Mouse (Mus musculus) neural tube, embryonic 11.5 days (tissue): ENCODE measurements around the gene Zfp583. TPM values are rescaled to one million over a fixed set of nuclear protein-coding genes. Genes with fewer than 3 reads are reported as not detected.

ENCODE experiments used
- ATAC-seq: fragments of 200-750 bp; cut with Nextera tagmentation; 2 replicates; pipeline ENCODE4 v1.8.0; 2017; ENCODE audit warnings: moderate number of reproducible peaks, mild to moderate bottlenecking, moderate TSS enrichment, moderate library complexity; ENCODE audit not compliant: insufficient read depth, low FRiP score, low TSS enrichment
- DNase-seq: peaks from one replicate; pipeline ENCODE4 v3.0.0-alpha.2; 2015; ENCODE audit warnings: low spot score
- H3K27ac ChIP-seq: fragments of 300-500 bp; sonication (generic); 2 replicates; pipeline ENCODE4 v1.5.1; 2014; ENCODE audit warnings: low read depth, mild to moderate bottlenecking, low read length
- H3K27me3 ChIP-seq: fragments of 300-500 bp; sonication (generic); 2 replicates; pipeline ENCODE4 v1.6.1; 2014; ENCODE audit warnings: mild to moderate bottlenecking, low read length, mixed read lengths; ENCODE audit not compliant: control insufficient read depth, insufficient read depth
- H3K36me3 ChIP-seq: fragments of 300-500 bp; sonication (generic); 2 replicates; pipeline ENCODE4 v1.6.1; 2014; ENCODE audit warnings: mild to moderate bottlenecking, low read length, moderate library complexity, mixed read lengths; ENCODE audit not compliant: control insufficient read depth, insufficient read depth
- H3K4me1 ChIP-seq: fragments of 300-500 bp; sonication (generic); 2 replicates; pipeline ENCODE4 v1.6.1; 2014; ENCODE audit warnings: low read length, mixed read lengths; ENCODE audit not compliant: control insufficient read depth, insufficient read depth
- H3K4me2 ChIP-seq: fragments of 300-500 bp; sonication (generic); 2 replicates; pipeline ENCODE4 v1.6.1; 2014; ENCODE audit warnings: low read depth, mild to moderate bottlenecking, moderate library complexity
- H3K4me3 ChIP-seq: fragments of 300-500 bp; sonication (generic); 2 replicates; pipeline ENCODE4 v1.5.1; 2014; ENCODE audit warnings: low read depth, low read length
- H3K9ac ChIP-seq: fragments of 300-500 bp; sonication (generic); 2 replicates; pipeline ENCODE4 v1.6.1; 2014; ENCODE audit warnings: mild to moderate bottlenecking, low read length
- H3K9me3 ChIP-seq: fragments of 300-500 bp; sonication (generic); 2 replicates; pipeline ENCODE4 v1.6.1; 2016; ENCODE audit warnings: low read length; ENCODE audit not compliant: control insufficient read depth
- WGBS: fragments of 180-500 bp; shearing (Covaris S2); extraction: QIAGEN DNeasy Blood & Tissue Kit; methylation state at CpG from one replicate; pipeline ENCODE4 v1.1.7; 2014; 5-methylcytosine and 5-hydroxymethylcytosine counted together
- polyA plus RNA-seq: library from polyadenylated mRNA; unstranded; fragments of >200 nt; fragmentation: Nextera tagmentation; extraction: Ambion mirVana; gene quantifications from 2 replicates; pipeline ENCODE4 v1.2.1, GENCODE M21; 2014

The Zfp583 gene
- polyA plus RNA-seq, 1 experiment from 2014 or later, result 8.2 TPM

DNA sequence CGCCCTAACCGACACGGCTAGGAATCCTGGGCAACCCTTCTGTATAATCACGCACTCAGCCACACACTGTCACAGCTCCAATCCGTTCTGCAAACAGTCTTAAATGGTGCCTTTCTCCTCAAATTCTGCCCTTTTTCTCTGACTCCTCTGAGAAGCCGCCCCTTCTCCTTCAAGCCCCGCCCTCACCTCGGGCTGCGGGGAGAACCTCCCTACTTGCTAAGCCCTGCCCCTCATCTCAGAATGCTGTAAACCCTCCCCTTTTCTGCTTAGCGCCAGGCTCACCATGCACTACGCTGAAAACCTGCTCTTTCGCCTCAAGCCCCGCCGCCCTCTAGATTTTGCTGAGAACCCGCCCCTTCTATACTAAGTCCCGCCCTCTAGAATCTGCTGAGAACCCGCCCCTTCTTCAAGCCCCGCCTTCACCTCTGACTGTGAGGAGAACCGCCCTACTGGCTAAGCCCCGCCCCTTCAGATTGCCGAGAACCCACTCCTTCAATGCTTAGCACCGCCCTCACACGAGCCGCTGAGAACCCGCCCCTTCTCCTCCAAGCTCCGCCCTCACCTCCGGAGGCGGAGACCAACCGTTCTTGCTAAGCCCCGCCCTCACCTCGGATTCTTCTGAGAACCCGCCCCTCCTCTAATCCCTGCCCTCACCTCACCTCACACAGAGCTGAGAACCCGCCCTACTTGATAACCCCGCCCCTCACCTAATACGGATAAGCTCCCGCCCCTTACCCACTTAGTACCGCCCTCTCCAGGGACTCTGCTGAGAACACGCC, 31.4 kb upstream of the Zfp583 start:
- Histone ChIP-seq H3K4me3 (peak overlapping the region; percentile 41), H3K27me3 (no peaks in the 10 kb centered on the region), H3K4me2 (peak overlapping the region; percentile 44), H3K27ac (peak overlapping the region; percentile 71), H3K36me3 (no peaks in the 10 kb centered on the region), H3K9ac (peak overlapping the region; percentile 45), H3K4me1 (no peaks in the 10 kb centered on the region), H3K9me3 (no peaks in the 10 kb centered on the region)
- DNase-seq (peak; percentile 98), ATAC-seq (peak; percentile 92)
- WGBS, result under 1% methylated on average over 38 of the region's 38 CpGs

DNA sequence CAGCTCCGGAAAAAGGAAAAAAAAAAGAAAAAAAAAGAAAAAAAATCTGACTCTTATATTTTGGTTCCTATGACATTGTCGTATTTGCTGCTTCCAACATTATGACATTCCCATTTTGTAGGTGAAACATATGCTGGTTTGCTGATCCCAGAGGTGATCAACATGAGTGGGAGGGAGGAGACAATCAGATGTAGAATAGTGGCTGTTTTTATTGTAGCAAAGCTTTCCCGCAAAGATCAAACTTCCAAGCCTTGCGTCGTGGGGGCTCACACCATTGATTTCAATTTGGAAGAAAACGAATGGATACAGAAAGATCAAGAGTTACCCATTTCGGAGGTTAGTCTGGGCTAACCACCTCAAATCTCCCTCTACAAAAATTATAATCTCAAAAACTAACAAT, 30.7 kb upstream of the Zfp583 start:
- peak overlapping the region; percentile 45 for H3K9ac ChIP-seq
- peak overlapping the region; percentile 35 for H3K4me2 ChIP-seq
- H3K27ac ChIP-seq, result peak overlapping the region; percentile 71
- ATAC-seq (no peak), DNase-seq (no peak)
- H3K9me3 ChIP-seq, result no peaks in the 10 kb centered on the region
- no peaks in the 10 kb centered on the region for H3K27me3 ChIP-seq
- peak overlapping the region; percentile 41 for H3K4me3 ChIP-seq
- no peaks in the 10 kb centered on the region for H3K36me3 ChIP-seq
- no peaks in the 10 kb centered on the region for H3K4me1 ChIP-seq
- 29% methylated on average over 7 of the region's 7 CpGs for WGBS

DNA sequence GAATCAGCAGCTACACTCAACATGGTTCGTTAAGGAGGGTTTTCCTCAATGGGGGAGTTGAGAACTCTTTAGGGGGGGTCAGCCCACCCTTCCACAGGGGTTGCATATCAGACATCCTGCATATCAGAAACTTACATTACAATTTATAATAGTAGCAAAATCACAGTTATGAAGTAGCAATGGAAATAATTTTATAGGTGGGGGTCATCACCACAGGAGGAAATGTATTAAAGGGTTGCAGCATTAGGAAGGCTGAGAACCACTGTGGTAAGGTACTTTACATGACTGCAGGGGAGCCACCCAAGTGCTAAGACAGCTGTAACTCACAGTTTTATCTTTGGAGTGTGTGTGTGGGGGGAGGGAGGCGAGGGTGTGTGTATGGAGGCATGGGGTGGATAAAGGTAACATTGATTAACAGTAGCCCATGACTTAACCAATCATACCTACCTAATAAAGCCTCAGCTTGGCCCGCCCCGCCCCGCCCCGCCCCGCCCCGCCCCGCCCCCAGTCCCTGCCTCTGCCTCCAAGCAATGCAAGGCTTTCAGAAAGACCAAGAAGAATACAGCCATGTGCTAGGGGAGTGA, 29.5 kb upstream of the Zfp583 start:
- Histone ChIP-seq H3K4me2 (no peak overlapping the region), H3K36me3 (no peaks in the 10 kb centered on the region), H3K27me3 (no peaks in the 10 kb centered on the region), H3K9me3 (no peaks in the 10 kb centered on the region), H3K4me1 (no peaks in the 10 kb centered on the region), H3K27ac (no peak overlapping the region), H3K4me3 (no peak overlapping the region), H3K9ac (no peak overlapping the region)
- DNase-seq (no peak), ATAC-seq (no peak)
- 14% methylated on average over 9 of the region's 9 CpGs for WGBS

DNA sequence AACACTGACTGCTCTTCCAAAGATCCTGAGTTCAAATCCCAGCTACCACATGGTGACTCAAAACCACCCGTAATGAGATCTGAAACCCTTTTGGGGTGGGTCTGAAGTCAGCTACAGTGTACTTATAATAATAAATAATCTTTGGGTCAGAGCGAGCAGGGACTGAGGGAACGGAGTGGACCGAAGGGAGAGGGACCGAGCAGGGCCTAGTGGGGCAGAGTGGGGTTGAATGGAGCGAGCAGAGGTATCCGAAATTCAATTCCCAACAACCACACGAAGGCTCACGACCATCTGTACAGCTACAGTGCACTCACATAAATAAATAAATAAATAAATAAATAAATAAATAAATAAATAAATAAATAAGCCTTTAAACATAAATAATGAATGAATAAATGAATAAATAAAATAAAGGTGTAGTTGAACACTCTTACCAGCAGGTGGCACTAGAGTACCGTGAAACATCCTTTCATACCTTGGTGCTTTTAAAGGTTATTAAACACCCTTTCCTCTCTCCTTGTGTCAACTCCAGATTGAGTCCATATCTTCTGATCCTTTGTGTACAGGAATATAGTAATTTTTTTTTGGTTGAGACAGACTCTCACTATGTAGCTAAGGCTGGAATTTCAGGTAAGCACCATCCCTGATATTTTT, 28.0 kb upstream of the Zfp583 start:
- no peak for ATAC-seq
- no peak overlapping the region for H3K9ac ChIP-seq
- peaks cover under 1% of the 10 kb centered on the region for H3K36me3 ChIP-seq
- H3K27ac ChIP-seq, result no peak overlapping the region
- peak; percentile 68 for DNase-seq
- no peaks in the 10 kb centered on the region for H3K9me3 ChIP-seq
- no peaks in the 10 kb centered on the region for H3K27me3 ChIP-seq
- H3K4me2 ChIP-seq, result no peak overlapping the region
- H3K4me3 ChIP-seq, result no peak overlapping the region
- H3K4me1 ChIP-seq, result no peaks in the 10 kb centered on the region
- WGBS, result 57% methylated on average over 10 of the region's 10 CpGs

DNA sequence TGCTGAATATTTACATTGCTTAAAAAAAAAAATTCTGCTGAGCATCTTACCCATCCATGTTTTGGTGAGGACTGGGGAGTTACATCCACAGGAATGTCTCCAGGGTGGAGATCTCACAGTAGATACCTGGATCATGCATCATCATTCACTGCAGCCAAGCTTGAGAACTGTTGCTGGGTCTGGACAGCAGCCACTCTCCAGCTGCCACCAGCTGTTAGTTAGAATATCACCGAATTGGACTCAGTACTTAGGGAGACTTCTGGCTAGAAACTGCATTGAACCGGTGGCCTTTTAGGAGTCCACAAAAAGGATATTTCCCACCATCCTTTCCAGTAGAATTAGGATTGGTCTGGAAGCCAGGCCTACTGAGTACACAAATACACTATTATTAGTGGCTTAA, 27.0 kb upstream of the Zfp583 start:
- no peaks in the 10 kb centered on the region for H3K4me1 ChIP-seq
- H3K4me3 ChIP-seq, result no peak overlapping the region
- DNase-seq, result no peak
- no peak overlapping the region for H3K9ac ChIP-seq
- H3K4me2 ChIP-seq, result no peak overlapping the region
- H3K27ac ChIP-seq, result no peak overlapping the region
- WGBS, result 71% methylated on average over 2 of the region's 2 CpGs
- no peaks in the 10 kb centered on the region for H3K9me3 ChIP-seq
- H3K36me3 ChIP-seq, result peaks cover 3% of the 10 kb centered on the region
- no peaks in the 10 kb centered on the region for H3K27me3 ChIP-seq
- ATAC-seq, result no peak

DNA sequence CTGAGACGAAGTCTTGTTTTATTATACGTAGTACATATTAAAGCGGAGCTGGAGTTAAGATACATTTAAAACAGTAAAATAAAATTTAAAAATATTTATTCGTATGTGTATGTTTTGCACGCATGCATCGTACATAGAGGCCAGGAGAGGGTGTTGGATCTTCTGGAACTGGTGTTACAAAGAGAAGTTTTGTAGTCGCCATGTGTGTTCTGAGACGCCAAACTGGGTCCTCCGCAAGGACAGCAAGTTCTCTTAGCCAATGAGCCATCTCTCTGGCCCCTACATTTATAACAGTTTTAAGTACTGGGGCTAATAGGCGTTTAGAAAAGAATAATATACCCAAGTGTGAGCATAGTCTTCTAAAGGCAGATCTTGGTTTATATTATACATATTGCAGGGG, 13.0 kb upstream of the Zfp583 start:
- peak overlapping the region; percentile 15 for H3K4me2 ChIP-seq
- no peaks in the 10 kb centered on the region for H3K36me3 ChIP-seq
- H3K9me3 ChIP-seq, result no peaks in the 10 kb centered on the region
- DNase-seq (no peak), ATAC-seq (peak; percentile 20; the same call in 1 of the 2 replicates)
- H3K9ac ChIP-seq, result no peak overlapping the region
- WGBS, result 30% methylated on average over 10 of the region's 10 CpGs
- H3K4me1 ChIP-seq, result no peaks in the 10 kb centered on the region
- no peak overlapping the region for H3K27ac ChIP-seq
- H3K4me3 ChIP-seq, result peak overlapping the region; percentile 35
- no peaks in the 10 kb centered on the region for H3K27me3 ChIP-seq

DNA sequence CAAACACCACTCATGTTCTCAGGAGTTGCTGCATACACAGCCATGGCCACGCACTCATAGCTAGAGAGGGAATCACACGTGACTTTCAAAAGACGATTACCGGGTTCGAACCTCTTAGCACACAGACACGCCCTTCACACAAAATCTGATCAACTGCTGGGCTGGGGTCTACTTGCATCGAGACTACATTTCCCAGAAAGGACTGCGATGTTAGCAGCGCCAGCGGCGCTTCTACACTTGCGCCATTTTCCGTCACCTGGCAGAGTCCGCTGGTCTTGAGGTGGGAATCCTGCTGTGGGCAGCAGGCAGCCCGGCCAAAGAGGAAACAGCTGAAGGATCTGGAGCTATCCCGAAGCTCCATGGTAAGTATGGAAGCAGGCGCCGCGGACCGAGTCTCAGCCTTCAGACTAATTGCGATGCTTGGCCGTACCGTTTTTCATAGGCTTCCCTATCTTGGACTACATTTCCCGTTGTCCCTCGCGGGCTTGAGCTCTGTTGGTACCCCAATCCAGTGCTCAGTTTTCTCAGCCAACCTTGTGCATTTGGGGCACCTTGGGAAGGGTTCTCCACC, 12.5 kb upstream of the Zfp583 start, which contains the start of gene Gm3854:
Gm3854 (plus strand) TSS at position 259 of the 571 bp plus-strand sequence.
- WGBS, result under 1% methylated on average over 26 of the region's 26 CpGs
- ATAC-seq, result peak; percentile 91
- DNase-seq, result peak; percentile 88

DNA sequence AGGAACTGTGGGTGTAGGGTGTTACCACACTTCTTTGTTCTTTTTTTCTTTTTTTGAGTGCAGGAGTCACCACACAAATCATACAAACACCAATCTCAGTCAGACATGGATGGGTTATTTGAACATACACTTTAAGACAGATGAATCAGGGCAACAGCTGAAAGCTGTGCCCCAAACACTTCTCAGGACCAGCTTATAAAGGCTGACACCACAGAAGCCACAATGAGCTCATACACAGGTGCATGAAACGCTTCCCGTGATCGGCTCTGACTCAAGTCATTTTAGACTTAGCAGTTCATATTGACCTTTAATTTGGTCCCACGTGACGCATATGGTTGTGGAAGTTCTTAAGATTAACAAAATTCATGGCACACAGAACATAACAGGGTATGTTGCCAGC, 8.8 kb upstream of the Zfp583 start:
- Histone ChIP-seq H3K27me3 (no peaks in the 10 kb centered on the region), H3K36me3 (no peaks in the 10 kb centered on the region), H3K4me2 (no peak overlapping the region), H3K27ac (no peak overlapping the region), H3K4me1 (no peaks in the 10 kb centered on the region), H3K4me3 (no peak overlapping the region), H3K9me3 (no peaks in the 10 kb centered on the region), H3K9ac (no peak overlapping the region)
- WGBS, result 78% methylated on average over 5 of the region's 5 CpGs
- DNase-seq, result no peak
- ATAC-seq, result no peak

More for the DNA sequence above, 12.5 kb upstream of the Zfp583 start, which contains the start of gene Gm3854:
- H3K4me2 ChIP-seq, result peak within 1 kb of the TSS; percentile 15
- H3K4me3 ChIP-seq, result peak within 1 kb of the TSS; percentile 35
- H3K27me3 ChIP-seq, result no peaks in the 10 kb centered on the region
- no peaks in the 10 kb centered on the region for H3K4me1 ChIP-seq
- H3K27ac ChIP-seq, result no peak within 1 kb of the TSS
- no peaks in the 10 kb centered on the region for H3K9me3 ChIP-seq
- no peaks in the 10 kb centered on the region for H3K36me3 ChIP-seq
- peak within 1 kb of the TSS; percentile 32 for H3K9ac ChIP-seq
